Mouse (Mus musculus): ENCODE measurements around the gene Iqcc. TPM values are rescaled to one million over a fixed set of nuclear protein-coding genes. Genes with fewer than 3 reads are reported as not detected.
A peak's percentile ranks its signal among the peaks of the same experiment; 100 is the strongest.

Iqcc gene
- 30.0 and 31.8 TPM in 2 replicates for polyA plus RNA-seq (2016; fragmentation: Nextera tagmentation; extraction: Ambion mirVana)

DNA sequence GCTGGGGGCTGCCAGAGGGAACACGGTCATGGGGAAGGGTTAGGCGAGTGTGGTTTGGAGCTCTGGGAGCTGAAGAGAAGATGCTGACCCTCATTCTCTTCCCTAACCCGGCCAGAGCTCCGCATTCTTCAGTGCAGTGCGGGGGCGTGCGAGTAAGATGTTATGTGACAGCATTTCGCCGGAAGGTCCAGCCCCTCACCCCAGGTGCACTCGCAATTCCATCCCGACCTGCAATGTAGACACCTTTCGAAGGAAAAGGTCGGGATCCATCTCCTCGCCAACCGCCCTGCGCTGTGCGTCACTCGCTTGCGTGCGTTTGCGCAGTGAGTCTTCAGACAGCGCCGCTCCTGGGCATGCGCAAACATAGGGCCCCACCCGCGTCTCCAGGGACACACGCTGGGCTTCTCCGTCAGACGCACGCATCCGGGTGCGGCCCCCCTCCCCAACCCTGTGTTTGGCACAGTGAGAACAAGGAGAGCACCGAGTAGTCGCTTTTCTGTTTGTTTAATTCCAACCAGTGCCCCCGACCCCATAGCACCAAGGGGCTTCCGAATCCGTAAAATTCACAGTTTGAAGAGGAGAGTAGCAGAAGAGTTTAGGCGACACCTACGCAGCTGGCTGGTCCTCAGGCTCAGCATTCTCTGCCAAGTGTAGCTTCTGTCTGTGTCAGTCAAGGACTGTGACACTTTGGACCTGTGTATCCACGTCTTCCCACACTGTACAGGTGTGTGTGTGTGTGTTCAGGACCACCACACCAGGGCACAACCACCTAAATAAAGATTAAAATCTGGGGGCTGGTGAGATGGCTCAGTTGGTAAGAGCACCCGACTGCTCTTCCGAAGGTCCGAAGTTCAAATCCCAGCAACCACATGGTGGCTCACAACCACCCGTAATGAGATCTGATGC lies at the start of gene Iqcc:
Gene Iqcc, minus strand, starts transcription at position 314 of the 906 bp plus-strand sequence.
- Histone ChIP-seq H3K9me3 (replicated peaks) (no peaks in the 10 kb centered on the region), H3K9ac (peak within 1 kb of the TSS; percentile 77), H3K4me3 (peak within 1 kb of the TSS; percentile 51), H3K4me2 (replicated peaks) (peak within 1 kb of the TSS; percentile 70), H3K27ac (peak within 1 kb of the TSS; percentile 83), H3K27me3 (no peaks in the 10 kb centered on the region), H3K4me1 (peaks cover 27% of the 10 kb centered on the region), H3K36me3 (peaks cover 17% of the 10 kb centered on the region)
- WGBS, result 4% methylated on average over 44 of the region's 44 CpGs
- ATAC-seq (ENCODE audit: low FRiP score), result peak; percentile 86

- H3K4me3 ChIP-seq, result no peak overlapping the region
- no peak for ATAC-seq (ENCODE audit: low FRiP score)
- H3K9ac ChIP-seq, result no peak overlapping the region
- H3K4me1 ChIP-seq, result no peaks in the 10 kb centered on the region
- H3K4me2 ChIP-seq (replicated peaks), result no peak overlapping the region
- H3K27ac ChIP-seq, result no peak overlapping the region
- peaks cover 38% of the 10 kb centered on the region for H3K36me3 ChIP-seq
- no peaks in the 10 kb centered on the region for H3K9me3 ChIP-seq (replicated peaks)
- no peaks in the 10 kb centered on the region for H3K27me3 ChIP-seq
- WGBS, result 98% methylated on average over 3 of the region's 3 CpGs
These were observed 43.4 kb upstream of the Iqcc start for GRCm38 (mm10) chr4:129662255-129662813.

DNA sequence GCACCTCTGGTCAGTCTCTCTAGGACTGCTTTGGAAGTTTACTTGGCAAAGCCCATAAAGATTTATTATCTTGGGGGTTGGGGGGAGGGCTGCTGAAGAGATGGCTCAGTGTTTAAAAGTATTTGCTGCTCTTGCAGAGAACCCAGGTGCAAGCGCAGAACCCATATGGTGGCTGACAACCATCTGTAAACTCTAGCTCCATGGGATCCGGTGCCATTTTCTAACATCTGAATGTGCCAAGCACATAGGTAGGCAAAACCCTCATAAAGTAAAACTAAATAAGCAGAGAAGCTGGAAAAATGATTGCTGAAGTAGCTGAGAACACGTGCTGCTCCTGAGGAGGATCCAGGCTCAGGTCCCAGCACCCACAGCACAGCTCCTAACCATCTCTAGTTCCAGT lies 42.7 kb upstream of the Iqcc start:
- Histone ChIP-seq H3K9ac (no peak overlapping the region), H3K4me3 (no peak overlapping the region), H3K9me3 (replicated peaks) (no peaks in the 10 kb centered on the region), H3K36me3 (peaks cover 46% of the 10 kb centered on the region), H3K27ac (no peak overlapping the region), H3K4me1 (no peaks in the 10 kb centered on the region), H3K27me3 (no peaks in the 10 kb centered on the region), H3K4me2 (replicated peaks) (no peak overlapping the region)
- ATAC-seq (ENCODE audit: low FRiP score), result no peak
- 93% methylated on average over 3 of the region's 3 CpGs for WGBS

DNA sequence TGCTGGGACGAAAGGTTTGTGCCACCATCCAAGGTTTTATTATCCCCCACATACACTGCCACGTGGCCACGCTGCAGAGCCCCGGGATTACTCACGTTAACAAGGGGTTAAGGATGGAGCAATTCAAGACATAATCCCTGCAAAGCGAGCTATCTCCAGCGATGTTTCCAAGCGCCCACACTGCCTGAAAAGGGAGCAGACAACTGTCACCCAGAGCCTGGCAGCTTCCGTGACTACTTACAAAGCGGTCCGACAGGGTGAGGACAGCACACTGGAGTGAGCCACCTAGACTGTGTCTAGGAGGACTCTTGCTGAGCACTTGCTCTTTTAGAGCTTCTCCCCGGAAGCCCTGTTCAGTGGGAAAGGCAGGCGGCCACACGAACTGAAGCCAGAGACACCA lies 35.9 kb upstream of the Iqcc start:
- H3K4me2 ChIP-seq (replicated peaks), result no peak overlapping the region
- no peak for ATAC-seq (ENCODE audit: low FRiP score)
- H3K36me3 ChIP-seq, result peaks cover 84% of the 10 kb centered on the region
- WGBS, result 93% methylated on average over 14 of the region's 14 CpGs
- H3K27me3 ChIP-seq, result no peaks in the 10 kb centered on the region
- no peak overlapping the region for H3K4me3 ChIP-seq
- no peak overlapping the region for H3K27ac ChIP-seq
- H3K9ac ChIP-seq, result no peak overlapping the region
- no peaks in the 10 kb centered on the region for H3K4me1 ChIP-seq
- no peaks in the 10 kb centered on the region for H3K9me3 ChIP-seq (replicated peaks)

DNA sequence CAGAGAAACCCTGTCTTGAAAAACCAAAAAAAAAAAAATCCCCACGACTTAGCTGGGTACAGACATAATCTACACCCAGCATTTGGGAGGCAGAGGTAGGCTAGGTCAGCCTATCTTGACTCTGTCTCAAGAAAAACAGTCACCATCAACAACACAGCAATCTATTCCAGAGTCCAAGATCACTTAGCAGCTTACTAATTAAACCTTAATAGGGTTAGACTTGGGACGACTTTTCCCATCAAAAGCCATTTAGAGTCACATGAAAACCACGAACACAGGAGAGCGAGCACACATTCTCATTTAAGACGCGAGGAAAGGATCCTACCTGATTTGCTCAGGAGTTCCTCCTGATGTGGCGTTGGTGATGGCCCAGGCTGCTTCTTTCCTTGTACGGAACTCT lies 31.5 kb upstream of the Iqcc start:
- Histone ChIP-seq H3K36me3 (peaks cover 94% of the 10 kb centered on the region), H3K4me1 (no peaks in the 10 kb centered on the region), H3K9me3 (replicated peaks) (no peaks in the 10 kb centered on the region), H3K4me3 (no peak overlapping the region), H3K27ac (no peak overlapping the region), H3K4me2 (replicated peaks) (no peak overlapping the region), H3K9ac (no peak overlapping the region), H3K27me3 (no peaks in the 10 kb centered on the region)
- ATAC-seq (ENCODE audit: low FRiP score), result no peak
- WGBS, result 93% methylated on average over 8 of the region's 8 CpGs

DNA sequence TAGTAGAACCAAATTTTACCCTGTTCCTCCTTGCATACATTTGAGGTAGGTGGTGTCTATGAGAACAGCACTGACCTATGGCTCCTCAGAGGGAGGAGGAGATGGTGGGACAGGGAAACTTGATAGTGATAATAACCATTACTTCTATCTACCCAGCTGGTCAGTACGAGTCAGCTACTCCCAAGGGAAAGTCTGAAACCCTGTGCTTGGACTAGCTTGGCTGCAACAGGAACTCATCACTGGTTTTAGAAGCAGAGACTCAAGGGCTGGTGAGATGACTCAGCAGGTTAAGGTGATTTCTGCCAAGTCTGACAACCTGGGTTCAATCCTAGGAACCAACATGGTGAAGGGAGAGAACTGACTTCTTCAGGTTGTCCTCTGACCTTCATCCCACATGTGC lies 29.8 kb upstream of the Iqcc start:
- H3K27me3 ChIP-seq, result no peaks in the 10 kb centered on the region
- ATAC-seq (ENCODE audit: low FRiP score), result no peak
- peaks cover 89% of the 10 kb centered on the region for H3K36me3 ChIP-seq
- no peak overlapping the region for H3K4me3 ChIP-seq
- 73% methylated on average over 1 of the region's 1 CpGs for WGBS
- H3K27ac ChIP-seq, result no peak overlapping the region
- no peak overlapping the region for H3K9ac ChIP-seq
- no peak overlapping the region for H3K4me2 ChIP-seq (replicated peaks)
- no peaks in the 10 kb centered on the region for H3K4me1 ChIP-seq
- H3K9me3 ChIP-seq (replicated peaks), result no peaks in the 10 kb centered on the region

- Histone ChIP-seq H3K36me3 (peaks cover 59% of the 10 kb centered on the region), H3K9me3 (replicated peaks) (no peaks in the 10 kb centered on the region), H3K27ac (no peak overlapping the region), H3K27me3 (no peaks in the 10 kb centered on the region), H3K4me2 (replicated peaks) (no peak overlapping the region), H3K4me1 (peaks cover 4% of the 10 kb centered on the region), H3K9ac (no peak overlapping the region), H3K4me3 (no peak overlapping the region)
- no peak for ATAC-seq (ENCODE audit: low FRiP score)
- WGBS, result 91% methylated on average over 6 of the region's 6 CpGs
These were observed 26.3 kb upstream of the Iqcc start for GRCm38 (mm10) chr4:129645204-129645603.

DNA sequence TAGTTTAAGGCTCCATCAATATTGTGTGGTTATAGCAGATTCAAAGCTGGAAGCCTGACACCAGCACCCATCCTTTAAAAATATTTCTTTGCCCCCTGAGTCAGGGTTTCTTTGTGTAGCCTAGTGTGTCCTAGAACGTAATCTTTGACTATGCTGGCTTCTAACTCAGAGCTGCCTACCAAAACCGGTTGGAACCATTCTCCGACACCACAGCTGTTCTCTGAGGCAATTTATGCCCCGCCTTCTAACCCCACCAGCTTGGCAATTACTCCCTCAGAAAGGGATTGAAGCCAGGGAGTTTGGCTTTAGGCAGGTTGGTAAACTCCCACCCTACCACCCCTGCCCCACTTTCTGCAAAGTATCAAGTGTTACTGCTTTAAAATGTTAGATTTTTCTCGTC lies 22.9 kb upstream of the Iqcc start:
- no peak for ATAC-seq (ENCODE audit: low FRiP score)
- H3K4me3 ChIP-seq, result no peak overlapping the region
- peak overlapping the region; percentile 89 for H3K4me2 ChIP-seq (replicated peaks)

GRCm38 (mm10) chr4:129640638-129641467 lies 22.0 kb upstream of the Iqcc start, which contains the start of gene Txlna:
Gene Txlna, minus strand, starts transcription at chr4:129641065.
- H3K36me3 ChIP-seq, result peaks cover 52% of the 10 kb centered on the region
- H3K4me1 ChIP-seq, result peaks cover 25% of the 10 kb centered on the region
- H3K9me3 ChIP-seq (replicated peaks), result no peaks in the 10 kb centered on the region
- no peaks in the 10 kb centered on the region for H3K27me3 ChIP-seq
- H3K4me2 ChIP-seq (replicated peaks), result peak within 1 kb of the TSS; percentile 89
- peak within 1 kb of the TSS; percentile 93 for H3K27ac ChIP-seq
- peak within 1 kb of the TSS; percentile 58 for H3K4me3 ChIP-seq
- WGBS, result under 1% methylated on average over 59 of the region's 60 CpGs
- peak; percentile 97 for ATAC-seq (ENCODE audit: low FRiP score)
- H3K9ac ChIP-seq, result peak within 1 kb of the TSS; percentile 90

More for the DNA sequence above, 22.9 kb upstream of the Iqcc start:
- Histone ChIP-seq H3K9ac (no peak overlapping the region), H3K27me3 (no peaks in the 10 kb centered on the region), H3K9me3 (replicated peaks) (no peaks in the 10 kb centered on the region), H3K27ac (no peak overlapping the region), H3K4me1 (peaks cover 25% of the 10 kb centered on the region), H3K36me3 (peaks cover 52% of the 10 kb centered on the region)
- WGBS, result 64% methylated on average over 5 of the region's 5 CpGs

DNA sequence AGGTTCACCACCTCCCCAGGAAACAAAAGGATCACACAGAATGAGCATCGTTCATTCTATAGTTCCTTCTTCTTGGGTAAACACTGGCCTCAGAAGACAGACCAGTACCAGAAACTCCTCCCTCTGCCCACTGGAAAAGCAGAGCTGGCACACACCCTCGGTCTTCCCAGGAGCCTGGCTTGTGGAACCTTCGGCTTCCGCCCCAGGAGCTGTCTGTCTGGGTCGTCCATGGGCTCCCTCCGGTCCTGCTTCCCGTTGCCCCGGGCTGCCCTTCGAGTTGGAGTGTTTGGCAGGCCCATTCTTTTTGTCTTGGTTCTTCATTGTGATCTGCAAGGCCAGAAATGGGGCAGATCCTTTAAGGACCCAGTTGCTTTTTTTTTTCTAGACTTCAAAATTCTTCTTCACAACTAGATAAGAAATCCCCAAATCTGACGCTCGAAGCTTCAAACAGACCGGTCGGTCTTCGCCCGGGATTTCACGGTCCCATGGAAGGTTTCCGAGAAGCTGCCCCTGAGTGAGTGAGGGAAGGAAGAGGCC lies 21.3 kb upstream of the Iqcc start:
- peaks cover 25% of the 10 kb centered on the region for H3K4me1 ChIP-seq
- ATAC-seq (ENCODE audit: low FRiP score), result no peak
- peak overlapping the region; percentile 90 for H3K9ac ChIP-seq
- H3K36me3 ChIP-seq, result peaks cover 50% of the 10 kb centered on the region
- WGBS, result 8% methylated on average over 17 of the region's 17 CpGs
- peak overlapping the region; percentile 89 for H3K4me2 ChIP-seq (replicated peaks)
- no peaks in the 10 kb centered on the region for H3K9me3 ChIP-seq (replicated peaks)
- H3K27ac ChIP-seq, result peak overlapping the region; percentile 93
- no peaks in the 10 kb centered on the region for H3K27me3 ChIP-seq
- H3K4me3 ChIP-seq, result peak overlapping the region; percentile 58

DNA sequence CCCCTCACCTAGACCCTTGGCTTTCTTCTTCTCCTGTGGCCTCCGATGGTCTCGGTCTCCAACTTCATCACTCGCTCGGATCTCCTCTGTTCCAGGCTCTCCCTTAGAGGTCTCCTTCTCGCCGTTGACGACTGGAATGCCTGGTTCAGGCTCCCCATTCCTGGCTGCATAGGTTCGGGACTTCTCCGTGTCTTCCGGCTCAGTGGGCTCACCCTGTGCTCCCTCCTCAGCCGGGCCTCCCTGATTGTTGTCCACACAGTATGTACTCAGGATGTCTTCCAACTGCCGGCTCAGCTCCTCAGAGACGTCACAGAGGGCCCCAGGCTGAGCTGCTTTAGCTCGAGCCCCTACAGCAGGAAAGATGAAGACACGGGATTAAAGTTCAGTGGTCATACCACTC lies 20.3 kb upstream of the Iqcc start:
- Histone ChIP-seq H3K27ac (0 out of 2 replicates have a peak overlapping the region, but pooled peaks have one; percentile 7), H3K27me3 (no peaks in the 10 kb centered on the region), H3K4me2 (replicated peaks) (peak overlapping the region; percentile 89), H3K4me1 (peaks cover 25% of the 10 kb centered on the region), H3K36me3 (peaks cover 50% of the 10 kb centered on the region), H3K9me3 (replicated peaks) (no peaks in the 10 kb centered on the region), H3K4me3 (peak overlapping the region; percentile 58), H3K9ac (peak overlapping the region; percentile 90)
- 87% methylated on average over 15 of the region's 15 CpGs for WGBS
- no peak for ATAC-seq (ENCODE audit: low FRiP score)

GRCm38 (mm10) chr4:129633852-129634251 lies 15.0 kb upstream of the Iqcc start:
- Histone ChIP-seq H3K27me3 (no peaks in the 10 kb centered on the region), H3K27ac (no peak overlapping the region), H3K9me3 (replicated peaks) (no peaks in the 10 kb centered on the region), H3K4me3 (no peak overlapping the region), H3K4me1 (peaks cover 8% of the 10 kb centered on the region), H3K4me2 (replicated peaks) (no peak overlapping the region), H3K9ac (no peak overlapping the region), H3K36me3 (peaks cover 96% of the 10 kb centered on the region)
- ATAC-seq (ENCODE audit: low FRiP score), result no peak
- 96% methylated on average over 6 of the region's 6 CpGs for whole genome bisulfite sequencing
